Mouse (Mus musculus): ENCODE data around the gene Zfr. TPM values are rescaled to one million over a fixed set of nuclear protein-coding genes. Genes with fewer than 3 reads are reported as not detected.

Zfr gene
- total and polyA plus RNA-seq, 3 experiments, result 47.5 to 89.8 (median 84.9) TPM

DNA sequence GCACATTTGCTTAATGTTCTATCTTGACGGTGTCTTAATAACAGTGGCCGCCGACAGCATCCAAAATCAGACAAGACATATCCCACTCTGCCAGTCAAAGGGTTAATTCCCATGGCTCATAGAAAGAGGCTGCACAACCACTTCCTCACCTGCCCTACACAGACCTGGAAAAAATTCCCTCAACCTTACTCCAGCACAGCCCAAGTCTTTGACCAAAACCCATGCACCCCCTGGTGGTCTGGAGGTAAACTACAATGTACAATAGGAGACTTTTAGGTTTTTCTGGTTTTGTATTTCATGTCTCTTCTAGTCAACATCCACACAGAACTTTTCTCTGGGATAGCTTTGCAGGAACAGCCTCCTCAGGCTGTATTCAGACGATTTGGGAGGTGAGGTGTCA lies 32.8 kb upstream of the Zfr start:
- H3K4me2 ChIP-seq (ENCODE audit: insufficient read depth, low read depth, poor library complexity, severe bottlenecking), result no peak overlapping the region
- H3K4me3 ChIP-seq (replicated peaks in 1 of 3; ENCODE audit: low read depth in 2 of 3, low read length in 2 of 3, poor library complexity in 1 of 3), result no peak overlapping the region
- DNase-seq (ENCODE audit: extremely low read depth), result peak; percentile 59
- H3K27me3 ChIP-seq (replicated peaks), result no peaks in the 10 kb centered on the region
- no peaks in the 10 kb centered on the region for H3K79me2 ChIP-seq (replicated peaks; ENCODE audit: control insufficient read depth, extremely low read depth, insufficient read depth, poor library complexity, severe bottlenecking)
- TF ChIP-seq IRF4 (IDR thresholded peaks at IDR 0.05; ENCODE audit: low read depth, low read length), result 0 out of 2 replicates have a peak, but pooled peaks have one; percentile 19
- TF ChIP-seq EP300 (IDR thresholded peaks at IDR 0.05; ENCODE audit: low read length), result no peak
- TF ChIP-seq JUND (conservative IDR thresholded peaks at IDR 0.05; ENCODE audit: low read depth, low read length), result no peak
- no peak for TF ChIP-seq MXI1 (IDR thresholded peaks at IDR 0.05; ENCODE audit: low read depth, low read length)
- no peak for TF ChIP-seq TBP (conservative IDR thresholded peaks at IDR 0.05; ENCODE audit: low read depth, low read length)
- peak; percentile 87 for TF ChIP-seq ZC3H11A (IDR thresholded peaks at IDR 0.05; ENCODE audit: low read depth, low read length)
- no peak for TF ChIP-seq MAFK (IDR thresholded peaks at IDR 0.05; ENCODE audit: insufficient replicate concordance, low read length)
- TF ChIP-seq CTCF (conservative IDR thresholded peaks at IDR 0.05 in 1 of 2, IDR thresholded peaks at IDR 0.05 in 1 of 2; ENCODE audit: low read depth in 2 of 2, low read length in 2 of 2), result peak; percentile 82 to 89
- peak; percentile 91 for TF ChIP-seq RAD21 (IDR thresholded peaks at IDR 0.05; ENCODE audit: low read depth, low read length)
- peak; percentile 38; the same call in 1 of the 2 replicates for TF ChIP-seq MEF2A (IDR thresholded peaks at IDR 0.05; ENCODE audit: borderline replicate concordance, low read depth, low read length)
- TF ChIP-seq SIN3A (IDR thresholded peaks at IDR 0.05; ENCODE audit: low read length), result no peak
- TF ChIP-seq SMC3 (IDR thresholded peaks at IDR 0.05; ENCODE audit: low read depth, low read length), result peak; percentile 98
- H3K9me3 ChIP-seq (replicated peaks; ENCODE audit: low read length), result no peaks in the 10 kb centered on the region
- H3K9ac ChIP-seq (ENCODE audit: insufficient read depth, low read depth), result no peak overlapping the region
- in situ Hi-C loops (cut with MboI; ENCODE audit: low pct_ligation_motif_present, low pct_unique_long_range_greater_than_20kb, low sequenced_read_pairs) (loop anchor here (5.0 kb wide), 1 partner anchor 108 kb away; no protein-coding TSS in a partner anchor), dilution Hi-C loops (cut with MboI; ENCODE audit: extremely low pct_ligation_motif_present, extremely low pct_unique_long_range_greater_than_20kb, low sequenced_read_pairs) (no loop called here)
- no peak overlapping the region for H3K27ac ChIP-seq (ENCODE audit: insufficient read depth, low read depth)
- H3K4me1 ChIP-seq (ENCODE audit: control insufficient read depth in 1 of 2, insufficient read depth in 2 of 2), result peaks cover 0 to 7% of the 10 kb centered on the region in 2 experiments; a peak in 2 of 4 replicates
- no peaks in the 10 kb centered on the region for H3K36me3 ChIP-seq (replicated peaks in 1 of 2; ENCODE audit: control insufficient read depth in 1 of 2, insufficient read depth in 1 of 2, low read length in 1 of 2)

DNA sequence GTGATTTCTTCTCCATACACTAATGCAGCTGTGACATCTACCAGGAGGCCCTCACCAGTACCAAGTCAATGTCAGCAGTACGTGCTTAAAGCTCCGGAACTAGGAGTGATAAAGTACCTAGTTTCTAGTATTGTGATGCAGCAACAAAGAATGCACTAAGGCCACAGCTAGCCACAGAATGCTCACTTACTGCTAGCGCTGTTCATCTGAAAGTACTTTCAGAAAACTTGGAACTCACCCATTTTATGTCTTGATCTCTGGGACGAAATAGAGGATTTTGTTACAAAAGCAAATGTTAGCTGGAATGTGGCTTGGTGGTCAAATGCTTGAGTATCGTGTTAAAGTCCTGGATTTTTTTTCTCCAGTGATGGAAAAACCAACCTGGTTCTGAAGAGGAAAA lies 30.0 kb upstream of the Zfr start:
- H3K9ac ChIP-seq (ENCODE audit: insufficient read depth, low read depth), result no peak overlapping the region
- no peaks in the 10 kb centered on the region for H3K27me3 ChIP-seq (replicated peaks)
- TF ChIP-seq USF2 (conservative IDR thresholded peaks at IDR 0.05; ENCODE audit: low read depth, low read length) (no peak), SMC3 (IDR thresholded peaks at IDR 0.05; ENCODE audit: low read depth, low read length) (no peak), RCOR1 (conservative IDR thresholded peaks at IDR 0.05; ENCODE audit: low read depth, low read length) (no peak), IRF4 (IDR thresholded peaks at IDR 0.05; ENCODE audit: low read depth, low read length) (no peak), JUN (IDR thresholded peaks at IDR 0.05; ENCODE audit: insufficient read depth, low read depth, low read length) (no peak), NELFE (IDR thresholded peaks at IDR 0.05; ENCODE audit: low read depth, low read length) (no peak), ZKSCAN1 (IDR thresholded peaks at IDR 0.05; ENCODE audit: borderline replicate concordance, low read depth, low read length) (no peak), ELF1 (IDR thresholded peaks at IDR 0.05; ENCODE audit: low read depth, low read length) (no peak), POLR2AphosphoS2 (IDR thresholded peaks at IDR 0.05; ENCODE audit: low read depth, low read length) (no peak), PAX5 (IDR thresholded peaks at IDR 0.05; ENCODE audit: low read length) (no peak), ZMIZ1 (IDR thresholded peaks at IDR 0.05; ENCODE audit: low read depth, low read length) (no peak), ZC3H11A (IDR thresholded peaks at IDR 0.05; ENCODE audit: low read depth, low read length) (no peak), POLR2A (IDR thresholded peaks at IDR 0.05; ENCODE audit: low read depth, low read length) (no peak)
- H3K4me1 ChIP-seq (ENCODE audit: control insufficient read depth in 1 of 2, insufficient read depth in 2 of 2), result peaks cover 2 to 7% of the 10 kb centered on the region in 2 experiments; a peak in 2 of 4 replicates
- in situ Hi-C loops (cut with MboI; ENCODE audit: low pct_ligation_motif_present, low pct_unique_long_range_greater_than_20kb, low sequenced_read_pairs) (no loop called here), dilution Hi-C loops (cut with MboI; ENCODE audit: extremely low pct_ligation_motif_present, extremely low pct_unique_long_range_greater_than_20kb, low sequenced_read_pairs) (no loop called here)
- no peak overlapping the region for H3K4me3 ChIP-seq (replicated peaks in 1 of 3; ENCODE audit: low read depth in 2 of 3, low read length in 2 of 3, poor library complexity in 1 of 3)
- no peaks in the 10 kb centered on the region for H3K9me3 ChIP-seq (replicated peaks; ENCODE audit: low read length)
- H3K27ac ChIP-seq (ENCODE audit: insufficient read depth, low read depth), result no peak overlapping the region
- no peaks in the 10 kb centered on the region for H3K36me3 ChIP-seq (replicated peaks in 1 of 2; ENCODE audit: control insufficient read depth in 1 of 2, insufficient read depth in 1 of 2, low read length in 1 of 2)
- no peak for DNase-seq (ENCODE audit: extremely low read depth)
- H3K79me2 ChIP-seq (replicated peaks; ENCODE audit: control insufficient read depth, extremely low read depth, insufficient read depth, poor library complexity, severe bottlenecking), result no peaks in the 10 kb centered on the region
- no peak overlapping the region for H3K4me2 ChIP-seq (ENCODE audit: insufficient read depth, low read depth, poor library complexity, severe bottlenecking)
